Mouse (Mus musculus): ENCODE measurements around the gene Endod1.

Endod1 gene

GRCm38 (mm10) chr9:14381353-14382055, at the start of gene Endod1:
Gene Endod1, minus strand, starts transcription at chr9:14381507.
- in situ Hi-C loops (cut with MboI, MseI) = no loop called here

GRCm38 (mm10) chr9:14409153-14409552, 27.8 kb upstream of the Endod1 start:
- in situ Hi-C loops (cut with MboI, MseI) = no loop called here

GRCm38 (mm10) chr9:14408044-14408443, 26.7 kb upstream of the Endod1 start:
- in situ Hi-C loops (cut with MboI, MseI) = no loop called here

DNA sequence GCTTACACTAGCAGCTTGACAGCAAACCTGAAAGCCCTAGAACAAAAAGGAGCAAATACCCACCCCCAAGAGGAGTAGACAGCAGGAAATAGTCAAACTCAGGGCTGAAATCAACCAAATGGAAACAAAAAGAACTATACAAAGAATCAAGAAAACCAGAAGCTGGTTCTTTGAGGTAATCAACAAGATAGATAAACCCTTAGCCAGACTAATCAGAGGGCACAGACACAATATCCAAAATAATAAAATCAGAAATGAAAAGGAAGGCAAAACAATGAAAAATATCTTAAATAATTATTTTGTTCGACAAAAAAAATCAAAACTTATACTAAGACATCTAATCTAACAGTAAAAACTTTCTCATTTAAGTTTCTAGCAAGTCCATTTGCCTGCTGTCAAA, 24.7 kb upstream of the Endod1 start:
- in situ Hi-C loops (cut with MboI, MseI) = no loop called here

- in situ Hi-C loops (cut with MboI, MseI) = no loop called here
These were observed 20.8 kb upstream of the Endod1 start for GRCm38 (mm10) chr9:14402099-14402498.

- in situ Hi-C loops (cut with MboI, MseI) = no loop called here
These were observed 19.1 kb upstream of the Endod1 start for GRCm38 (mm10) chr9:14400392-14400791.

- in situ Hi-C loops (cut with MboI, MseI) = loop anchor here (5.0 kb wide), 1 partner anchor 47 kb away; no protein-coding TSS in a partner anchor
These were observed 17.6 kb upstream of the Endod1 start for GRCm38 (mm10) chr9:14398946-14399345.

DNA sequence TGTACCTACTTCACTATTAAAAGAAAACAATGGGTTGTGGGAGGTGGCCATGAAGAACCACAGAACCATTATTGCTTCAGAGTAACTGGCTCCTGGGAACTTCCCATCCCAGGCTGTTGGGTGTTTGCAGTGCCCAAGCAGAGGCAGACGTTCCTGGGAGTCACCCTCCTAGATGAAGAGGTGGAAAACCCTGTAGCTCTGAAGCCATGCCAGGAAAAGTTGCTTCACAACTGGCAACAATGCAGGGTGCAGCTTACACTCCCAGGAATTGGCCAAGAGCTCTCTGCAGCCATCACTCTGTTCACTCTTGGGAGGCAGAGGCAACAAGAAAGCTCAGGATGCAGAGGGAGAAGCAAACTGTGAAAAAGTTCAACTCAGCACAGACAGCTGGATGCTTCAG, 16.8 kb upstream of the Endod1 start:
- in situ Hi-C loops (cut with MboI, MseI) = loop anchor here (5.0 kb wide), 1 partner anchor 46 kb away; no protein-coding TSS in a partner anchor

DNA sequence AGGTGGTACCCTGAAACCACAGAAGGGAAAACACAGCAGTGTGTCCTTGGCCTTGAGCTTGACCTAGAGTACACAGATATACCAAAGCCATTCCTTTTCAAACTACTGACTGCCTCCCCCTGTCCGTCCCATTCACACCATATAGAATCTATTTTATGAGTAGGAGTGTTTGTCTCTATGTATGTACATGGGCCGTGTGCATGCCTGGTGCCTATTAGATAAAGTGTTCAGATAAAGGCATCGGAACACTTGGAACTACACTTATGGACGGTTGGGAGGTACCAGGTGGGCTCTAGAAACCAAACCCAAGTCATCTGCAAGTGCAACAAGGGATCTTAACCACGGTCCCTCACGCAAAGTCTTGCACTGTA, 16.1 kb upstream of the Endod1 start:
- in situ Hi-C loops (cut with MboI, MseI) = loop anchor here (5.0 kb wide), 1 partner anchor 45 kb away; no protein-coding TSS in a partner anchor

- in situ Hi-C loops (cut with MboI, MseI) = loop anchor here (5.0 kb wide), 1 partner anchor 45 kb away; no protein-coding TSS in a partner anchor
These were observed 15.6 kb upstream of the Endod1 start for GRCm38 (mm10) chr9:14396819-14397448.

DNA sequence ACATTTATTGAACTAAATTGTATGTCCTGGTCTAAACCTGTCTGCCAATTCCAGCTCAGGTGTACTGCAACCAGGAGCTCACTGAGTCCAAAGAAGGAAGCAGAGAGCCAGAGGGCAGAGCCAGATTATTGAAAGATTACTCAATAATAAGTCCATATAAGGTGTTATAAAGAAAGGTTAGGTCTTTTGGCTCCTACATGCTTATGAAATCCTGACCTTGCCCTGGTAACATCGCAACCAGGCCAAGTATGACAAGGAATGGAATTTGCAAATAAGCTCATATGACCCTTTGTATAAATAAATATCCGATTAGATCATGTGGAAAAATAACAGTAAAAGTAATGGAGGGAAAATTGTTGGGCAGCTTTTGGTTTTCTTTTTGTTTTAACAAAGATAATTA, 14.8 kb upstream of the Endod1 start:
- in situ Hi-C loops (cut with MboI, MseI) = loop anchor here (5.0 kb wide), 1 partner anchor 44 kb away; no protein-coding TSS in a partner anchor

DNA sequence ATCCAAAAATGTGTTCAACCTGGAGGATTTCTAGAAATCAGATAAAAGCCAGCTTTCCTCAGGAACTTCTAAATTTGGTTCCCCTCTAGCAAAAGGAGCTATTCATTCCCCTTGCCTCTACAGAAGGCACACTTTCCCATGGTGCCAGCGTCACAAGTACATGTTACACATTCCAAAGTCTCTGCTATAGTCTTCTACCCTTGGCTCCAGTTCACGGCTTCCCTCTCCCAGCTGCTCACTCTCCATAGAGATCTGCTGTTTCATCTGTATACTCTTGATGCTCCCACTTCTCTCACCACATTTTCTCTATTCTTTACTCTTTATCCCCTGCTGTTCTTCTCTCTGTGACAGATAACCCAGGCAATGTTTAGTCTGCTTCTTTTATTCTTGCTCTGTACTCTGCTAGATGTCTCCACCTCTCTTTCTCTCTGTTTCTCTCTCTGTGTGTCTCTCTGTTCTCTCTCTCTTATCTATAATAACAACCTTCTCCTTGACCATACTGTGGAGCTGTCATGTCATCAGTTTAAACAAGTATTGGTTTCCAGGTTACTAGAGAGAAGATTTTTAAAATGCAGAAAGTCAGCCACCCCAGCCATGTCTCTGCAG, 13.8 kb upstream of the Endod1 start:
- in situ Hi-C loops (cut with MboI, MseI) = loop anchor here (5.0 kb wide), 1 partner anchor 43 kb away; no protein-coding TSS in a partner anchor

GRCm38 (mm10) chr9:14391841-14392318, 10.6 kb upstream of the Endod1 start:
- in situ Hi-C loops (cut with MboI, MseI) = no loop called here

DNA sequence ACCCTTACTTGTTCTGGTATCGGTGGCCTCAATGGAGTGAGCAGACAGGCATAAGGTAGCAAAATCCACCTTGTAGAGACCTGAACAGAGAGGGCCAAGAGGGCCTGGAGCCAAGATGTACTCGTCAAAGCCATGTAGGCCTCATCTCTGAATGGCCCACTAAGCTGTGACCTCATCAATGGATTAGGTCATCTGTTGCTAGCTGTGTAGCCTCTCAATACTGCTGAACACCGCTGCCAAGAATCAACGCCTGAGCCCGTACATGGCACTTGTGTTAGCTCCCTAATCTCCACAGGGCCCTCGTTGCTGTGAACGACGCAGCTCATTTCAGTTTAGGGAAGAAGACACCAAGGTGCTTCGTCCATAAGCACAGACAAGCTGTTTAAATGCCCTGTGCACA, 10.0 kb upstream of the Endod1 start:
- in situ Hi-C loops (cut with MboI, MseI) = no loop called here

DNA sequence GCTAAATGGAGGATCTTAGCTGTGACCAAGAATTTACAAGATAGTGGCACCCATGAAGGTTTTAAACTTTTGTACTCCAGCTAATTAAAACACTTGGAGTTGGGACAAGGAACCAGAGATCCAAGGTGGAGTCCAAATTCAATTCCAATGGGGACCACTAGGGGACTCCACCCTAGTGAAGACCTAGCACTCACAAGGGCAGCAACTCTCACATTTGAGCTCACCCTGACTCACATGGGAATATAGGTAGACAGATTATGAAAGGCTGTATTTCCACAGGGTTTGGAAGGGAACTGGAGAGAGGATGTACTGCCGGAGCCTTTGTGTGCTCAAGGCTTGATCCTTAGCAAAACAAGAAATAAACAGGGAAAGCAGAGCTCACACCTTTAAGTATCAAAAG, 9.0 kb upstream of the Endod1 start:
- in situ Hi-C loops (cut with MboI, MseI) = no loop called here

DNA sequence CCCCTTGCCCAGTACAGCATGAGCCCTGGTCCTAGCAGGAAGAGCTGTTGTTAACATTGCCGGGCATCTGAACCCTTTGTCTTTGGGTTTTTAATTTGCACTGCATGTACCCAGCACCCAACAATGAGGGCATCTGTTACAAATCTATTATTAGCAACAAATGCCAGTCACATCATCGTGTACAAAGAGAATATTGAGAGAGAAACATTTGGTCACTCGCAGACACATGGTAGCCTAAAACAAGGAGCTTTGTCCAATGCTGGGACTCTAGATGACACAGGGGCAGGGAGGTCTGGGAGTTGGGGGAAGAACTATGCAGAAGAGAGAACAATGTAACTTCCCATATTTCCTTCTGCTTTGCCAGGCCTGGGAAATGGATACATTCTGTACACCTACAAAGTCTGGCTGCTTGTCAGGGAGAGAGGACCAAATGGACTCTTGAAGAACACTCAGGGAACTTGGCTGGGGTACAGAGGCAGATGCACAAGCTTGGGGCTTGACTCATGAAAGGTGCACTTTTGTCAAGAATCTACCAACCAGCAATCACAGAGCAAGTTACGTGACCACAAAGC, 7.8 kb upstream of the Endod1 start:
- in situ Hi-C loops (cut with MboI, MseI) = no loop called here

DNA sequence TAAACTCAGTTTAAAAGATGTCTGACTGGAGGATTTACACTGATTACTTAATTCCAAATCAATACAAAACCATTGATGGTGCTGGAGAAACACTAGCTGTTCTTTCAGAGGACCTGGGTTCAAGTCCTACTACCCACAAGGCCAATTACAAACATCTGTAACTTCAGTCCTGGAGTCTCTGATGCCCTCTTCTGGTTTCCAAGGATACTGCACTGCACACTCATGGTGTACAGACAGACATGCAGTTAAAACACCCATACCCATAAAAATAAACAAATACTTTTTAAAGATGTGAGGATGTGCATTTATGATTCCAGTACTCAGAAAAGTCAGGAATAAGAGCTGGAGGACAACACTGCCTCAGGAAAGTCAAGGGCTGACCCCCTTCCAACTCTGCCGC, 6.7 kb upstream of the Endod1 start:
- in situ Hi-C loops (cut with MboI, MseI) = no loop called here

DNA sequence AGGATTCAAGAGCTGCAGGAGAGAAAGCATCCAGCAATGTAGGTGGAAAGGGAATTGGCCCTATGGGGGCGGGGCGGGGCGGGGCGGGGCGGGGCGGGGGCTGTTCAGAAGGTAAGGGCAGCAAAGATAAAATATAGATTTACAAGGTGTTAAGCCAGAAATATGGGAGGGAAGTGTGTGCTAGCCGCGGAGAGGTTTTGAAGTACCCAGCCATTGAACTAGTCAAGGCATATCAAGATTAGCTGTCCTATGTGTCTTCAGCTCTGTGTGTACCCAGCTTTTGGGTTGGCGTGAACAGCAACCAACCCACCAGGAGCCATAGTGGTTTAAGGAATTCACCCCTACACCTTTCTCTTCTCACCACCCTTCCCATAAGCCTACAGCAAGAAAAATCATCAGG, 5.5 kb upstream of the Endod1 start:
- in situ Hi-C loops (cut with MboI, MseI) = no loop called here

- in situ Hi-C loops (cut with MboI, MseI) = no loop called here
These were observed 4.4 kb upstream of the Endod1 start for GRCm38 (mm10) chr9:14385665-14386064.

- in situ Hi-C loops (cut with MboI, MseI) = no loop called here
These were observed 2.0 kb upstream of the Endod1 start for GRCm38 (mm10) chr9:14383186-14383920.

- in situ Hi-C loops (cut with MboI, MseI) = no loop called here
These were observed 1.0 kb upstream of the Endod1 start for GRCm38 (mm10) chr9:14382256-14382791.
